ENCODE assay signal across 17 mouse cellular contexts in genomic region chr2:157824249-157824648, GRCm38 (mm10).
"Had no signal": no experiment of that assay in that cellular context is flagged by ENCODE, and none has a peak within 500 bp of the region (broad histone marks: within the 10 kb centered on the region; RNA-seq: fewer than 3 reads in every experiment).

No protein-coding gene starts in this region.

- H3K9ac ChIP-seq: limb, embryonic 12.5 days; liver, embryonic 13.5 days; liver, postnatal 0 days; lung, embryonic 15.5 days; midbrain, embryonic 15.5 days; neural tube, embryonic 13.5 days had no signal

- H3K4me3 ChIP-seq: layer of hippocampus, adult 2 months; limb, embryonic 12.5 days; liver, embryonic 13.5 days; lung, embryonic 15.5 days; megakaryocyte, embryonic 14.5 days; midbrain, embryonic 15.5 days; neural tube, embryonic 13.5 days had no signal

- H3K27me3 ChIP-seq: limb, embryonic 12.5 days; liver, embryonic 13.5 days; lung, embryonic 15.5 days; midbrain, embryonic 15.5 days; neural tube, embryonic 13.5 days had no signal

- H3K4me2 ChIP-seq: limb, embryonic 12.5 days; liver, embryonic 13.5 days; lung, embryonic 15.5 days; midbrain, embryonic 11.5 days; midbrain, embryonic 15.5 days; neural tube, embryonic 13.5 days had no signal

- ATAC-seq: liver, postnatal 0 days; midbrain, embryonic 15.5 days had no signal

- H3K27ac ChIP-seq: layer of hippocampus, adult 2 months; limb, embryonic 12.5 days; liver, embryonic 13.5 days; lung, embryonic 15.5 days; macrophage; midbrain, embryonic 15.5 days; neural tube, embryonic 13.5 days; stomach, postnatal 0 days had no signal

- DNase-seq: kidney, postnatal 10 days; kidney, postnatal 4 days; liver; liver, embryonic 13.5 days; liver, postnatal 0 days; lung, postnatal 14 days; thymus, adult 2 months; thymus, postnatal 25 days had no signal

- H3K4me1 ChIP-seq: liver, embryonic 13.5 days; lung, embryonic 15.5 days had no signal

- H3K9me3 ChIP-seq: limb, embryonic 12.5 days; liver, embryonic 13.5 days; lung, embryonic 15.5 days; megakaryocyte, embryonic 14.5 days; midbrain, embryonic 15.5 days; neural tube, embryonic 13.5 days had no signal
